Mouse (Mus musculus): Measurements from ENCODE around the gene Olfr1232.

Olfr1232 gene

GRCm38 (mm10) chr2:89329575-89329974, at the start of gene Olfr1232:
Gene Olfr1232 (minus strand): TSS chr2:89329675.
- DNase-seq: no peak

GRCm38 (mm10) chr2:89364765-89365164, 35.3 kb upstream of the Olfr1232 start, which contains the start of gene Olfr1234:
Gene Olfr1234 (minus strand): TSS chr2:89364865.
- DNase-seq: no peak

- DNase-seq: no peak
These were observed 12.8 kb upstream of the Olfr1232 start, which contains the start of gene Olfr1233 for GRCm38 (mm10) chr2:89342298-89342697. Gene Olfr1233 (minus strand): TSS chr2:89342398.

- no peak for DNase-seq
These were observed 22.5 kb downstream of the Olfr1232 start, which contains the start of gene Olfr1231 for GRCm38 (mm10) chr2:89306974-89307373. Gene Olfr1231 (minus strand): TSS chr2:89307074.

- no peak for DNase-seq
These were observed 32.3 kb downstream of the Olfr1232 start, which contains the start of gene Olfr1230 for GRCm38 (mm10) chr2:89297168-89297567. Gene Olfr1230 (minus strand): TSS chr2:89297268.

GRCm38 (mm10) chr2:89287914-89288313, 41.6 kb downstream of the Olfr1232 start, which contains the start of gene Olfr1229:
Gene Olfr1229 (minus strand): TSS chr2:89288014.
- DNase-seq: no peak
